Mouse (Mus musculus): Measurements from ENCODE around the gene Ankle1.

Gene Ankle1

DNA sequence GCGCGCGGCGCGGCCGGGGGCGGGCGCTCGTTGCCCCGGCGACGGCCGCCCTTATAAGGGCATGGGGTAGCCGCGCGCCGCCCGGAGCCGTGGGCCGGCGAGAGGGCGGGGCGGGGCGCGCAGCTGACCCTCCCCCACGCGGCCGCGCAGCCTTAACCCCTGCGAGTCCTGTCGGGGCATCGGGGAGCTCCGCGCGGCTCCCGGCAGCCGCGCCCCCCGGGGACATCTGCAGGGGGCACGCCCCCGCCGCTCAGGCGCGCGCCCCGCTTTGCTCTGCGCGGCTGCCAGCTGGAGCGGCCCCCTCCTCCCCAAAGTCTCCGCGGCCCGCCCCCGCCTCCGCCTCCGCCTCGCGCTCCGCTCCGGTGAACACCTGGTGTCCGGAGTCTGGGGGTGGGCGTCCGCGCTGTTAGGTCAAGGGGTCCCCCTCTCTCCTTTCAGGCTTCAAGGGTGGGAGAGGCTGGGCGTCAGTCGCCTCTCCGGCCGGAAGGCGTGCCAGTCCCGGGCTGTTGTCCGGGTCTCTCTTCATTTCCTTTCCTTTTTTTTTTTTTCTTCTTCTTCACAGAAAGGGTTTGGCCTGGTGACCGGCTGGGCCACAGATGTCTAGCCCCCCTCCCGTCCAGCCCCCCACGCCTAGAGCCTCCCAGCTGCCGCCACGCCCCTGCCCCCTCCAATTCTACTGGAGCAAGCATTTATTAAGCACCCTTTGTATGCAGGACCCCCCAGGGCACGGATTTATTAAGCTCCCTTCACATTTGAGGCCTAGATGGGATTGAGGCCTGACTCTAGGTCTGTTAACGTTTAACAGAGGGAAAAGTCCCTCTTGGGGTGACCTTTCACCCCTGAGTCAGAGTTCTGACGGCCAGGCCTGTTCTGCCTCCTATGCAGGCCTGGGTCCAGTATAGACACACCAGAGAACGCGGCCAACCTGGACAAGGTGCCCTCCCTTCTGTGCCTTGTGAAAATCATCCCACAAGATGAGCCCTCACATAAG is 23.5 kb upstream of the Ankle1 start:
- DNase-seq (ENCODE audit: extremely low spot score, low spot score), result peak; percentile 92

DNA sequence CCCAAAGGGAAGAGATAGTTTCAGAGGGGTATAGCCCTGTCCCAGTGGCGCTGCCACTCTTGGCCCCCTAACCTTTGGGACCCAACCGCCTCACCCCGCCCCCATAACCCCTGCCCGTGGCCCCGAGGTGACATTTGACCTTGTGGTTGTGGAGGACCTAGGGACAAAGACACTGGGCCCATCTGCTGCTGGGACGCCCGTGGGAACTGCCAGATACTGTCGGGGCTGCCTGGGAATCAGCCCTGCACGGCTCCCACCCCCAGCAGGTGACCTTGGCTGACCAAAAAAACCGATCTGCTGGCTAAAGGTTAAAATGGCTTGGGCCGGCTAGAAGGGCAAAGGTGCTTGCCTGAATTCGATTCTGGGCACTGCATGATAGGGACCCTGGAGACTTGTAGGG is 22.4 kb upstream of the Ankle1 start:
- DNase-seq (ENCODE audit: extremely low spot score, low spot score), result peak; percentile 59

DNA sequence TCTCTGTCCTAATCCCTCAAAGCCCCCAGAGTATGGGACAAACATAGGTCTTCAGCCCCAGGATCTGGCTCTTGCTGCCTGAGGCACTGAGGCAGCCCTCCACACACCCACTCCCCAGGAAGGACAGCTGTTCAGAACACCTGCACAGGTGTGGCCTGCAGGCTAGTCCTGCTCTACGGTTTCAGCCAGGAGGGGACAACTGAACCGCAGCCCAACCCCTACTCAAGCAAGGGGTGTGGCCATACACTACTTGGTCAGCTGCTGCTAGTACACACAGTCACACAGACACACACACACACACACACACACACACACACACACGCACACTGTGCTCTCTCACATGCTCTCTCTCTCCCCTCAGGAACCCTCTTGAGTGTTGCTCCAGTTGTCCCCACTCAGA is 21.9 kb upstream of the Ankle1 start:
- DNase-seq (ENCODE audit: extremely low spot score, low spot score), result no peak

DNA sequence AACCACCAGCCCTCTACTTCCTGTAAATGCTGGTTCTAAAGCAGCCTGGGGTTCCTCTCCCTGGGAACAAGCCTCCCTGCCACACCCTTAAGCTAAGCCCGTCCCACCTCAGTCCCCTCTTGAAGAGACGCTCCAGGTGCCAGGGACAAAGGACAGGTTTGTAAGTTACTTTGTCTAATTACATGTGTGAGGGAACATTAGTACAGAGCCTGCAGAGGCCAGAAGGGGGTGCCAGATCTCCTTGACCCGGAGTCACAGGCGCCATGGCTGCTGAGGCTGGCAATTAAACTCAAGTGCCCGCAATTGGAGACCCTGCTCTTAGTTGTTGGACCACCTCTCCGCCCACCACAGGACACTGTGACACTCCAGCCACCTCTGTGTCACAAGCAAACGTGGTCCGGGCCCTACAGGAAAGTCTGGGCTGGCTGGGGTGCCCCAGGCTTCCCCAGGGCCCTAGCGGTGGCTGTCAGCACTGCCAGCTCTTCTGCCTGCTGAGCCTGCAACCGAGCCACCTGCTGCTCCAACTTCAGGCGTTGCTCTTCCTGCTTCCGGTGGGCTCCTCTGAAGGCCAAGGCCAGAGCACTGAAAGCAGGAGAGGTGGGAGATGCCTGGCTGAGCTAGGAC is 20.5 kb upstream of the Ankle1 start:
- no peak for DNase-seq (ENCODE audit: extremely low spot score, low spot score)

DNA sequence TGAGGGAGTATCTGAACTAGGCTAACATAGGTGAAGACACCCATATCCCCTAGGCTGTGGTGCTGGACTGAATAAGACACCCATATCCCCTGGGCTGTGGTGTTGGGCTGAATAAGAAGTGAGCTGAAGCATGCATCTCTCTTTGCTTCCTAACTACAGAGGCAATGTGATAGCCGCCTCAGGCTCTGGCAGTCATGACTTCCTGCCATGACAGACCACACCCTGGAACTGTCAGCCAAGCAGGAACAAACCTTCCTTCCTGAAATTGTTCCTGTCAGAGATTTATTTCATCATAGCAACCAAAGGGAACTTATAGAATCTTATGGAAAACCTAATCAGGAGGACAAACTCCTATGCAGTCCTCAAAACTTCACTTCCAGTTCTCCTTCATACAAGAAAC is 17.5 kb upstream of the Ankle1 start:
- no peak for DNase-seq (ENCODE audit: extremely low spot score, low spot score)

DNA sequence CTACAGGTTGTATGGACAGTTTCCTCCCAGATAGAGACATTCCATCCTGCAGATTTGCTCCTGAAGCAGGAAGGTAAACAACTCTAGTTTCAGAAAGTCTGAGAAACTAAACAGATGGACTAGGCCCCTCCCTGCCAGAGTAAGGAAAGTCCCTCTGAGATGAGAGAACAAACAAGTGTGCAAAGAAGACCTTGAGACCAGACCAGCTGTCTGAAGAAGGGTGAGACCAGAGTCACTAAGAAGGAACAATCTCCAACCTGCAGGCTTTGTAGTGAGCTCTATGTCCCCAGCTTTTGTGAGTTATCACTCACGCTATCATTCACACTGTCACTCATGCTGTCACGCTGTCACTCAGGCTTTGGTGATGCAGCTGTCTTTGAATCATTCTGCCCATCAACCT is 14.1 kb upstream of the Ankle1 start:
- DNase-seq (ENCODE audit: extremely low spot score, low spot score), result no peak

DNA sequence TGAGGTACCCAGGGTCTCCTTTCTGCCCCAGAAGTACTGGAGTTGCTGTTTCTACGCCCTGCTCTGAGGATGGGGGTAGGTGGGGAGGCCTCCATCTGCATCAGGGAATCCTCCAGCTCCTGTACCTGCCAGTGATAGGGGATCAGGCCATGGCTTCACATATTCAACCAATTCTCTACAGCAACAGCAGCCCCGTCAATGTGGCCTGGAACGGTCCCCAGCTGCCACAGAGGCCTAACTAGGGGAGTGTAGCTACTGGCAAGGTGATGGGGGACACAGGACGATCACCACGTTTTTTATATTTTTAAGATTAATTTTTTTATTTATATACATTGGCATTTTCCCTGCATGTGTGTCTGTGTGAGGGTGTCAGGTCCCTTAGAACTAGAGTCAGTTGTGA is 13.4 kb upstream of the Ankle1 start:
- no peak for DNase-seq (ENCODE audit: extremely low spot score, low spot score)

DNA sequence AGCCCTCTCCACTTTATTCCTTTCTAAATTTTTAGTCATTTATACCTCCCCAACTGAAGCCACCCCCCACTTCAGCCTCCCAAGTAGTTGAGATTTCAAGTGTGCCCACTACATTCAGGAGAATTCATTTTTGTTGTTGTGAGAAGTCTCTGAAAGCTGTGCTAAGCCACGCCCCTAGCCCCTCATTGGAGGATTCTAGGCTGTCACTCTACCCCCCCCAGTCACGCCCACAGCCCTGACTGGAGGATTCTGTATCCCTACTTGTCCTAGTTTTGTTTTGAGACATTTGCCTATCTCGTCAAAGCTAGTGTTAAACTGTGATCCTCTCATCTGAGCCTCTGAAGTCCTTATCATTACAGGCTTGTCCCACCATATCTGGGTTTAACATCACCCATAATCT is 12.9 kb upstream of the Ankle1 start:
- no peak for DNase-seq (ENCODE audit: extremely low spot score, low spot score)

DNA sequence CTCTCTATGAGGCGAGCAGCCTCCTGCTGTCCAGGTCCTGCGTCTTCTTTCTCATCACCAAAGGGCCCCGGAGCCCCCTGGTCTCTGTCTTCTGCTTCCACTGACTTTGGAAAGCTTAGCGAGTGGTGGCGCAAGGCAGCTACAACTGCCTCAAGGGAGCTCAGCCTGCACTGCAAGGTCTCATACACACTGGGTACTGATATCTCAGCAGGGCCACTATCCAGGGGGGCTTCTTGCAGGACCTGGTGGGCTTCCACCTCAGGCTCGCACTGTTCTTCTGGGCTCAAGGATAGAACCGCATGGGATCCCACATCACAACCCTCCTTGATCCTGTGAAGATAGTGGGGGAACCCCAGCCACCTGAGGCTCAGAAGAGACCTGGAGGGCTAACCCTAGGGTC is 11.3 kb upstream of the Ankle1 start:
- DNase-seq (ENCODE audit: extremely low spot score, low spot score), result no peak

DNA sequence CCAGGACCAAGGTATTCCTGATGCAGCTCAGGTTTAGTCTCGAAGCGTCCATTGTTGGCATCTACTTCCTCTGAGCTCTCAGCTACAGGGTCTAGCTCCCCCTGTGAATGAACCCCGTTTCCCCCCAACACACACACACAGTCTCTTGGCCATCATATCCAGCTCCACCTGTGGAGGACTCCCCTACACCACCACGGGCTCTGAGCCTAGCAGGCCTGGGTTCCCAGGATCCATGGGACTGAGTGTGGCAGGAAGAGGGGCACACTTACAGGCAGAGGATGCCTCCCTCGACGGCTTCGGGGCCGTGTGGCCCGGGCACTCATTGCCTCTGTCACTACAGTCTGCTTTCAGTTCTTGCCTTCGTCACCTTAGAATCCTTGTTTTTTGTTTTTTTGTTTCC is 10.7 kb upstream of the Ankle1 start:
- DNase-seq (ENCODE audit: extremely low spot score, low spot score), result no peak

DNA sequence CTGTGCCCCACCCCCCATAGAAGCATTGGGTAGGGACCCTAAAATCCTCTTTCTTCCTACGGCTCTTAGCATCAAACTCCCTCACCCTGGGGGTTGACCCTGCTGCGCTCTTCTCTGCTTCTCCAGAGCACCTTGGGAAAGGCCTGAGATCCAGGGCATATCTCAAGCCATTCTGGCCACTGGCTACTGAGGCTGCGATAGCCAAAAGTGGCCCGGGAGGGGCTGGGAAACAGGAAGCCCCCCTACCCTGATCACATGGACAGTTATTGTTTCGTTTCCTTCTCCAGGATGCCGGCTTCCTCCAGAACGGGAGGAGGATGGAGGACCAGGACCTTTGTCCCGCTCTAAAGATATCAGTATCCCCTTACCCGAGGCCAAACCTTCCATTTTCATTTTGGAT is 10.2 kb upstream of the Ankle1 start, which contains the start of gene Ushbp1:
Gene Ushbp1, minus strand, starts transcription at position 174 of the 400 bp plus-strand sequence.
- DNase-seq (ENCODE audit: extremely low spot score, low spot score), result no peak

DNA sequence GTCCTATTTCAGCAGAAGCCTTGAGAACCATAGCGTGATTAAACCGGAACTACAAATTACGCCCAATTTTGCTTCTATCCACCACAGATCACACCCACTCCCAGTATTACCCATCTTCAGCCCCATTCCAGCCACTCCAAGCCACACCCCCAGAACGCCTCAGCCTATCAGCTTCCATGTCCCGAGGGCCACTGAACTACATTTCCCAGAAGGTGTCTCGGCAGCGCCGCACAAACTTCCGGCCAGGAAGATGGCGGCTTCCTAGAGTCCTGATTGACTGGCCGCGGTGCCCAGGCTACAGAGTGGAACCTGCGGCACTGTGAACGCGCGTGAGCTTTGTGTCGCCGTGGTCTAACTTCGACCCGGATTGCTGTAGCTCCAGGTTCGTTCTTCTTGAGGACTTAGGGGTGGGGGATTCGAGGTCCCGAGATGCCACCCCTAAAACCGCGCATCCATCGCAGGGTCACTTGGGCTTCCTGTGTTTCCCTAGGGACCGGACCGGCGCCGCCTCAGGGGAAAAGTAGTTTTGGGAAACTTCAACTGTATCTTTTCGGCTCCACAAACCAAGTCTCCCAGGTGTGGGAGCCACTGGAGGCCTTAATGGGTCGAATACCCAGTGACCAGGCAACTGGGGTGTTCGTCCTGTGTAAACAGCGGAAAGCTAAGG is 9.0 kb upstream of the Ankle1 start, which contains the start of gene Babam1:
Gene Babam1, plus strand, starts transcription at position 223 of the 667 bp plus-strand sequence.
- peak; percentile 90 for DNase-seq (ENCODE audit: extremely low spot score, low spot score)

DNA sequence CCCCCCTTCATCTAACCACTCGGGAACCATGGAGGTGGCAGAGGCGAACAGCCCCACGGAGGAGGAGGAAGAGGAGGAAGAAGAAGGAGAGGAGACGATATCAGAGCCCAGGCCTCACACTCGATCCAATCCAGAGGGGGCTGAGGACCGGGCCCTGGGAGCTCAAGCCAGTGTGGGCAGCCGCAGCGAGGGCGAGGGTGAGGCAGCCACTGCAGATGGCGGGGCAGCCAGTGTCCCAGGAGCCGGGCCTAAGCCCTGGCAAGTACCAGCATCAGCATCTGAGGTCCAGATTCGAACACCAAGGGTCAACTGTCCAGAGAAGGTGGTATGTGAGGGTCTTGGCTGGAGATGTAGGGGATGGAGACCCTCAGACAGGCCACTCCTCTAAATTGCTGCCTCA is 8.1 kb upstream of the Ankle1 start:
- no peak for DNase-seq (ENCODE audit: extremely low spot score, low spot score)

DNA sequence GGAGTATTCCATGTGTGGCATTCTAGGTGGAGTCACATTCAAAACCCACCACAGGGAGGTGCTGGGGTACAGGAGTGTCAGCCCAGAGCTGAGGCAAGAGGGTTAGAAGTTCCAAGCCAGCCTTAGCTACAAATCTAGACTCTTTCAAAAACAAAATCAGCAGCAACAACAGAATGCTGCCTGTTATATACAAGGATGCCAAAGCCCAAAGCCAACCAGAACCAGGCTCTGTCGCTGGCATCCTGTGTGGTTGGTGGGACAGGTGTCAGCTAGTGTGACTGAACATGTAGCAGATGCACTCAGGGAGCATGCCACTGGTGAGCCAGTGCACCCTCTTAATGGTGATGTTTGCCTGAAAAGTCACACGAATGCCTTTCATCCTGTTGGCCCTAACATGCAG is 5.0 kb upstream of the Ankle1 start:
- no peak for DNase-seq (ENCODE audit: extremely low spot score, low spot score)

DNA sequence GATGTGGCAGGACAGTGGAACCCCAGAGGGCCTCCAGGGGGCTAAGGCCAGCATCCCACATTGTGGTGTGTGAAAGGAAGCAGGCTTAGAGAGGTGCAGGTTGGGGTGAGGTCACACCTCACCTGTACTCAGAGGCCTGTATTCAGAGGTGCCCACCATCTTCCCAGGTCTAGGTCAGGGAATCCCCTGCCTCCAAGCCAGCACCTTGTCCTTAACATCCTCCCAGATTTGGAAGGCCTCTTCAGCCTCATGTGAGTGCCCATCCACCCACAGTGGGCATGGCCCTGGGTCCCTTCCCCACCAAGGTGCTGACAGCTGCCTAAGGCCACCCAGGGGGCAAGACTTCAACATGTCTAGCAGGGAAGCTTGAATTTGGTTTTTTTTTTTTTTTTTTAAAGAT is 4.4 kb upstream of the Ankle1 start:
- no peak for DNase-seq (ENCODE audit: extremely low spot score, low spot score)

DNA sequence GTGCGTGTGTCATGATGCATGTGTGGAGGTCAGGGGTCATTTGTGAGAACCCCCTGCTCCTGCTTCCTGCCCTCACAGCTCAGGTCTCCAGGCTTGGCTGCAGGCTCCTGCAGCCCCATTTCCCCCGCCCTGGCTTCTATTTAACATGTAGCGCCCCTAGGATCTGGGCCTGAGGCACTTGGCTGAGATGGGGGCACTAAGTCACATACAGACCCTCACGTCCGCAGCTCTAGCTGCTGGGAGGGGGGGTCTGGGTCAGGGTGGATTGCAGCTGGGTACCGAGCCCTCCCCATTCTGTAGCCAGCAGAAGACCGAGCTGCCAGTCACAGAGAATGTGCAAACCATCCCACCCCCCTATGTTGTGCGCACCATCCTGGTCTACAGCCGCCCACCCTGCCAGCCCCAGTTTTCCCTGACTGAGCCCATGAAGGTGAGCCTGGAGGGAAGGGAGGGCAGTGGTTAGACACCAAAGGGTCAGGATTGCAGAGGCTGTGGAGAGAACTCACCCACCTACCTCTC is 3.3 kb upstream of the Ankle1 start:
- DNase-seq (ENCODE audit: extremely low spot score, low spot score), result peak; percentile 11

DNA sequence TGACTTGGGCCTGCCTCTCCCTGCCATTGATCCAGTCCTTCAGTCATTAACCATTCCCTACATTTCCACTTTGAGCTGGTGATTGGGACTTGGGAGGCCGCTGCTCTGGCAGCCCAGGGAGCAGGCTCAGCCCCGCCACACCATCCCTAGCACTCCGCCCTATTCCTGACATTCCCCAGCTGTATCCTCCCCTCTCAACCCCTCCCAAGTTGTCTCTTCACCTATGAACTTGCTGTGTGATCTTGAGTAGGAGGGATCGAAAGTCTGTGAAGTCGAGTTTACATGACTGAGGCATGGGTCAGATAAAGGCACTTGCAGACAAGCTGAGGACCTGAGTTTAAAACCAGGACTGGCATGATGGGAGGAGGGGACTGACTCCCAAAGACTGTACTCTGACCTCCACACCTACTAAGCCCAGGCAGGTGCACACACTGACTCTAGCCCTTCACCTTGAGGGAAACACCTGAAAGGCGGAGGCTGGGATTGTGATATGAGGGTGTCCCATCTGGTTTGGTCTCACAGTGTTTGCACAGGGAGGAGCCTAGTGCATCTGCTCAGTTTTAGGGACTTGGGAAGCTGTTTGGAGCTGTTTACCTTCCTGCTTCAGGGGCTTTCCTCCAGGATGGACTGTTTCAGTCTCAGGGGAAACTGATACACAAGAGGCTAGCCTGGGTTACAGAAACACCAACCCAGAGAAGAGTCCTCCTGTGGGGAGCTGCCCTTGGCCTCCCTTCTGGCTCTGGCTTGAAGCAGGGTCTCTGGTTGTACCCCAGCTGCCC is 2.5 kb upstream of the Ankle1 start:
- DNase-seq (ENCODE audit: extremely low spot score, low spot score), result peak; percentile 10

DNA sequence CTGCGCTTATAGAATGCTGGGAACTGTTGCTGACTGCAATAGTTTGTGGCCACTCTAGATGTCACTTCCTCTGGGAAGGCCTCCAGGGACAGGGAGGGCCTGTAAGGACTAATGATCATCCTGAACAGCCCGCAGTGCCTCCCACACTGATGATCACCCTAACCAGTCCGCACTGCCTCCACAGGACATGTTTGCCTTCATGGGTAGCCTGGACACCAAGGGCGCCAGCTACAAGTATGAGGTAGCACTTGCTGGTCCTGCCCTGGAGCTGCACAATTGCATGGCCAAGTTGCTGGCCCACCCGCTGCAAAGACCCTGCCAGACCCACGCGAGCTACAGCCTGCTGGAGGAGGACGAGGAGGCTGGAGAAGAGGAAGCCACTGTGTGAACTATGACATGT is 1.8 kb upstream of the Ankle1 start:
- DNase-seq (ENCODE audit: extremely low spot score, low spot score), result peak; percentile 12

DNA sequence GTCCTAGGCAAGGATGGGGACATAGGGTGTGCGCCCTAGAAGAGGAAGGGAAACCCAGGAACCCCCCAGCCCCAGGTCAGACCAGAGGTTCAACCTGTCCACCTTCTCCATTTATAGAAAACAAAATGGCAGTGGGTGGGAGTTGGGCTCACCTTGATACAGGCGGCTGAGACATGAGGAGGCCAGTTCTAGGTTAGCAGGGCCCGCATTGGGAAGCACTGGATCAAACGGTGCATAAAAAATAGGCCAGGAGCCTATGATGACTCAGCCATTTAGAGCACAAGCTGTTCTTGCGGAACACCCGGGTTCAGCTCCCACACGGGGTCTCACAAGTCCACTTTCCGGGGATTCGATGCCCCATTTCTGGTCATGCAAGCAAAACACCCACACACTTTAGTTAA is 859 bp upstream of the Ankle1 start:
- DNase-seq (ENCODE audit: extremely low spot score, low spot score), result peak; percentile 14

DNA sequence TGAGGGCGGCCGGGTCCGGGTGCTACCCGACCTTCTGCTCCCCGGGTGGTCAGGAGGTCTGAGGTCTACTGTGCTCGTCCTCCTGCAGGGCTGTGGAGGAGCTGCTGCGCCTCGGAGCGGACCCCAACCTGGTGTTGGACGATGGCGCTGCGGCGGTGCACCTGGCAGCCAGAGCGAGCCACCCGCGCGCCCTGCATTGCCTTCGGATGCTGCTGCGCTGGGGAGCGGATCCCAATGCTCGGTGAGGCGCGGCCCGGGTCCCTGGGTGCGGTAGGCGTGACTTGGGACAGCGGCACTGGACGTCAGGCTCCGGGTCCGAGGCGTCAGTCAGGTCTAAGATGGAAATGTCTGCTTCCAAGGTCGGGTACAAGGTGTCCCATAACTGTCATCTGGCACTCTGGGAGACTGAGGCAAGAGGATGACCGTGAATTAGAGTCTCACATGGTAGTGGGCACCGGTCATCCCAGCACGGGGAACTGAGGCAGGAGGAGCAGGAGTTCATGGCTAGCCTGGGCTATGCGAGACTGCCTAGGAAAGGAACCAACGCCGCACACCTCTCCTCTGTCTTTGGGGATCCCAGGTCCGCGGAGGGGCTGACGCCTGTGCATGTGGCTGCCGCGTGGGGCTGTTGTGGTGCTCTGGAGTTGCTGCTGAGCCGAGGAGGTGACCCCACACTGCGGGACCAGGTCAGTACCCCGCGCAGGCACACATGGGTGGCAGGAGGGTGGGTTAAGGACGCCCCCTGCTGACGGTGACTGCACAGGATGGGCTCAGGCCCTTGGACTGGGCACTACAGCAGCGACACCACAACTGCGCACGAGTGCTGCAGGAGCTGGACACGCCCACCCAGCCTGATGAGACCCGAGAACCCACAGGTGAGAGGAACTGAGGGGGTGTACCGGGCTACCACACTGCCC is 547 bp downstream of the Ankle1 start:
- peak; percentile 84 for DNase-seq (ENCODE audit: extremely low spot score, low spot score)

Data from neural tube, embryonic 10.5 days (tissue).